ENCODE assay signal across 8 mouse cellular contexts in the genomic region with DNA sequence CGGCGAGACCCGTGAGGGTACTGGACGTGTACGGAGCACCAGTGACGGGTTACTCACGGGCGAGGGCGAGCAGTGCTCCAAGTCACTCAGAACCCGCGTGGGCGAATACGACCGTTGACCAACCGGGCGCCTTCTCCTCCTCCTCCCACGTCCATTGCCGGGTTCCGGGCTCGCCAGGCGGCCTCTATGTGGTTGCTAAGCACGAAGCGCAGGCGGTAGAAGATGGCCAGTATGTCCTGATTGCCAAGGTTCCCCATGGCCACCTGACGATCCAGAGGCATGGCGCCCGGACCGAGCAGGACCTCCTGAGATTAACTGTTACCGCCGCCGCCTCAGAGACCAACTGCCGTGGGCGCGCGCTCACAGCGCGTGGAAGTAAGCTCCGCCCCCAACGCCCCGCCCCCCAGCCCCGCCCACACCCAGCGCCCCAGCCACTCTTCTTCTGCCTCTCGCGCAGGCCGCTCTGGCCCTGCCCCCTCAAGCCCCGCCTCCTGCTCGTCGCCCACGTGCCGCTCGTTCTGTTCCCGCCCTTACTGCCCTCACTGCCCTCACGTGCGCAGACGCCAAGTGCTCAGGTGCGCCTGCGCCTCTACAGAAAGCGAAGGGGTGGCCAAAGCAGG. TPM values are rescaled to one million over a fixed set of nuclear protein-coding genes. Genes with fewer than 3 reads are reported as not detected.
DNase-seq lines count a peak whose midpoint lies in the region; ATAC-seq lines count a peak whose summit lies in the region.
"Had no signal": no experiment of that assay in that cellular context is flagged by ENCODE, and none has a peak within 500 bp of the region (broad histone marks: within the 10 kb centered on the region; RNA-seq: fewer than 3 reads in every experiment).

No protein-coding gene starts in this region.

- 0 out of 2 replicates have a peak overlapping the region, but pooled peaks have one; percentile 45 for H3K9ac ChIP-seq in limb, embryonic 13.5 days
- no peak overlapping the region for H3K9ac ChIP-seq in midbrain, embryonic 14.5 days (replicated peaks; ENCODE audit: low read length)

- H3K27ac ChIP-seq in limb, embryonic 13.5 days = no peak overlapping the region
- no peak overlapping the region for H3K27ac ChIP-seq in midbrain, embryonic 14.5 days (replicated peaks; ENCODE audit: low read depth, low read length)

- H3K4me1 ChIP-seq in limb, embryonic 13.5 days = no peaks in the 10 kb centered on the region
- H3K4me1 ChIP-seq in midbrain, embryonic 14.5 days (ENCODE audit: control insufficient read depth, insufficient read depth, low read length) = no peaks in the 10 kb centered on the region

- H3K9me3 ChIP-seq in limb, embryonic 13.5 days = no peaks in the 10 kb centered on the region
- no peaks in the 10 kb centered on the region for H3K9me3 ChIP-seq in midbrain, embryonic 14.5 days (ENCODE audit: control insufficient read depth, low read length)

- peak; percentile 84 for ATAC-seq in limb, embryonic 13.5 days (ENCODE audit: low FRiP score, low read depth)
- peak; percentile 71 for ATAC-seq in midbrain, embryonic 14.5 days (ENCODE audit: low FRiP score, low TSS enrichment)

- peak; percentile 83 to 86 for DNase-seq in adrenal gland, postnatal 36 days
- DNase-seq in embryo, embryonic 9.5 days (ENCODE audit: extremely low spot score) = peak; percentile 70
- DNase-seq in heart, adult 18-20 months = peak; percentile 72 to 81
- DNase-seq in kidney, adult 11 months = peak; percentile 92
- peak; percentile 79 for DNase-seq in midbrain, embryonic 14.5 days
- DNase-seq in spleen, adult 18-20 months = peak; percentile 67 to 69

- H3K36me3 ChIP-seq in limb, embryonic 13.5 days = peaks cover under 1% of the 10 kb centered on the region
- no peaks in the 10 kb centered on the region for H3K36me3 ChIP-seq in midbrain, embryonic 14.5 days (ENCODE audit: control insufficient read depth, insufficient read depth, low read length)

- 0 out of 2 replicates have a peak, but pooled peaks cover 3% of the 10 kb centered on the region for H3K27me3 ChIP-seq in limb, embryonic 13.5 days
- no peaks in the 10 kb centered on the region for H3K27me3 ChIP-seq in midbrain, embryonic 14.5 days (ENCODE audit: control insufficient read depth, insufficient read depth, low read length)

- peak overlapping the region; percentile 41 for H3K4me3 ChIP-seq in limb, embryonic 13.5 days
- peak overlapping the region; percentile 32 for H3K4me3 ChIP-seq in midbrain, embryonic 14.5 days (replicated peaks; ENCODE audit: low read depth, low read length)
- H3K4me3 ChIP-seq: myocyte had no signal

- H3K4me2 ChIP-seq in limb, embryonic 13.5 days (replicated peaks) = peak overlapping the region; percentile 67
- peak overlapping the region; percentile 54 for H3K4me2 ChIP-seq in midbrain, embryonic 14.5 days (ENCODE audit: low read length)

- WGBS in limb, embryonic 13.5 days = 23% methylated on average over 54 of the region's 58 CpGs
- WGBS in midbrain, embryonic 14.5 days = 29% methylated on average over 58 of the region's 58 CpGs

RNA-seq across cellular contexts. Expression of a gene that starts 17.0 kb away (rescaled TPM):
- total RNA-seq in adrenal gland, postnatal 36 days (2021) = 10 to 100 TPM; 31.2 to 38.4 TPM
- total RNA-seq in heart, adult 18-20 months (2021) = 10 to 100 TPM in 1 of 2 experiments, 1 to 10 TPM in 1; 10.0 to 12.1 TPM
- 52.8 and 52.9 TPM in 2 replicates for polyA plus RNA-seq in limb, embryonic 13.5 days (2015; fragmentation: Nextera tagmentation; extraction: Ambion mirVana)
- polyA plus RNA-seq in midbrain, embryonic 14.5 days (2014; fragmentation: Nextera tagmentation; extraction: Ambion mirVana) = 42.2 and 45.0 TPM in 2 replicates
